Mouse (Mus musculus): ENCODE measurements around the gene Mylk4.

The Mylk4 gene

GRCm38 (mm10) chr13:32797085-32797484 lies 13.3 kb upstream of the Mylk4 start:
- DNase-seq (ENCODE audit: low read depth, low spot score): no peak

- DNase-seq (ENCODE audit: low read depth, low spot score): no peak
Observed at GRCm38 (mm10) chr13:32795166-32795565, 11.4 kb upstream of the Mylk4 start.

GRCm38 (mm10) chr13:32794619-32795018 lies 10.9 kb upstream of the Mylk4 start:
- DNase-seq (ENCODE audit: low read depth, low spot score): no peak

GRCm38 (mm10) chr13:32789781-32790180 lies 6.0 kb upstream of the Mylk4 start:
- no peak for DNase-seq (ENCODE audit: low read depth, low spot score)

GRCm38 (mm10) chr13:32787584-32787983 lies 3.8 kb upstream of the Mylk4 start:
- DNase-seq (ENCODE audit: low read depth, low spot score): no peak

GRCm38 (mm10) chr13:32783055-32783454 lies 699 bp downstream of the Mylk4 start:
- DNase-seq (ENCODE audit: low read depth, low spot score): no peak

- no peak for DNase-seq (ENCODE audit: low read depth, low spot score)
Observed at GRCm38 (mm10) chr13:32778861-32779260, 4.9 kb downstream of the Mylk4 start.

- DNase-seq (ENCODE audit: low read depth, low spot score): no peak
Observed at GRCm38 (mm10) chr13:32776350-32776749, 7.4 kb downstream of the Mylk4 start.

- DNase-seq (ENCODE audit: low read depth, low spot score): no peak
Observed at GRCm38 (mm10) chr13:32775889-32776288, 7.9 kb downstream of the Mylk4 start.

GRCm38 (mm10) chr13:32769960-32770359 lies 13.8 kb downstream of the Mylk4 start:
- no peak for DNase-seq (ENCODE audit: low read depth, low spot score)

GRCm38 (mm10) chr13:32768104-32768503 lies 15.7 kb downstream of the Mylk4 start:
- DNase-seq (ENCODE audit: low read depth, low spot score): no peak

GRCm38 (mm10) chr13:32764448-32764847 lies 19.3 kb downstream of the Mylk4 start:
- DNase-seq (ENCODE audit: low read depth, low spot score): no peak

- DNase-seq (ENCODE audit: low read depth, low spot score): no peak
Observed at GRCm38 (mm10) chr13:32763141-32763540, 20.6 kb downstream of the Mylk4 start.

- no peak for DNase-seq (ENCODE audit: low read depth, low spot score)
Observed at GRCm38 (mm10) chr13:32760795-32761194, 23.0 kb downstream of the Mylk4 start.

- DNase-seq (ENCODE audit: low read depth, low spot score): no peak
Observed at GRCm38 (mm10) chr13:32759036-32759435, 24.7 kb downstream of the Mylk4 start.

- no peak for DNase-seq (ENCODE audit: low read depth, low spot score)
Observed at GRCm38 (mm10) chr13:32752066-32752657, 31.6 kb downstream of the Mylk4 start.

GRCm38 (mm10) chr13:32750507-32750906 lies 33.2 kb downstream of the Mylk4 start:
- no peak for DNase-seq (ENCODE audit: low read depth, low spot score)

- no peak for DNase-seq (ENCODE audit: low read depth, low spot score)
Observed at GRCm38 (mm10) chr13:32748421-32748820, 35.3 kb downstream of the Mylk4 start.

GRCm38 (mm10) chr13:32741161-32741560 lies 42.6 kb downstream of the Mylk4 start:
- no peak for DNase-seq (ENCODE audit: low read depth, low spot score)

- DNase-seq (ENCODE audit: low read depth, low spot score): no peak
Observed at GRCm38 (mm10) chr13:32731283-32731682, 52.5 kb downstream of the Mylk4 start.

GRCm38 (mm10) chr13:32724606-32725005 lies 59.1 kb downstream of the Mylk4 start:
- DNase-seq (ENCODE audit: low read depth, low spot score): no peak

GRCm38 (mm10) chr13:32721717-32722116 lies 62.0 kb downstream of the Mylk4 start:
- no peak for DNase-seq (ENCODE audit: low read depth, low spot score)

GRCm38 (mm10) chr13:32719284-32719683 lies 64.5 kb downstream of the Mylk4 start:
- DNase-seq (ENCODE audit: low read depth, low spot score): no peak

GRCm38 (mm10) chr13:32717709-32718108 lies 66.0 kb downstream of the Mylk4 start:
- DNase-seq (ENCODE audit: low read depth, low spot score): no peak

Measured in retina, adult 2 months (tissue).